Mouse (Mus musculus) myocyte (in vitro differentiated cells): ENCODE results near the gene Gm20388.

Experiments used
- E2F4 ChIP-seq: IDR thresholded peaks from one replicate; pipeline ENCODE4 v1.6.1; 2011; ENCODE audit warnings: mild to moderate bottlenecking, control low read depth, moderate library complexity; ENCODE audit not compliant: insufficient read depth
- MAX ChIP-seq: IDR thresholded peaks from one replicate; pipeline ENCODE4 v1.6.1; 2011; ENCODE audit warnings: low read depth, mild to moderate bottlenecking, control low read depth
- MYOD1 ChIP-seq, 3 experiments: IDR thresholded peaks; one replicate each; pipeline ENCODE4 v1.6.1; 2011; ENCODE audit warnings: control low read depth in 2 of 3, low read depth in 2 of 3, mild to moderate bottlenecking in 2 of 3, moderate library complexity in 1 of 3; ENCODE audit not compliant: insufficient read length in 2 of 3, control insufficient read depth in 1 of 3
- MYOG ChIP-seq, 3 experiments: IDR thresholded peaks; one replicate each; pipeline ENCODE4 v1.6.1; 2011; ENCODE audit warnings: control low read depth in 2 of 3, low read depth in 2 of 3, mild to moderate bottlenecking in 2 of 3; ENCODE audit not compliant: insufficient read length in 2 of 3, control insufficient read depth in 1 of 3, insufficient read depth in 1 of 3
- POLR2A ChIP-seq: IDR thresholded peaks from one replicate; pipeline ENCODE4 v1.6.1; 2011; ENCODE audit warnings: low read depth, mild to moderate bottlenecking, control low read depth, moderate library complexity; ENCODE audit not compliant: insufficient read length
- POLR2AphosphoS2 ChIP-seq: IDR thresholded peaks from one replicate; pipeline ENCODE4 v1.6.1; 2011; ENCODE audit warnings: low read depth, control low read depth; ENCODE audit not compliant: insufficient read length
- REST ChIP-seq: IDR thresholded peaks from one replicate; pipeline ENCODE4 v1.6.1; 2011; ENCODE audit warnings: mild to moderate bottlenecking, control low read depth, moderate library complexity; ENCODE audit not compliant: insufficient read depth, insufficient read length
- SRF ChIP-seq: IDR thresholded peaks from one replicate; pipeline ENCODE4 v1.6.1; 2011; ENCODE audit warnings: low read depth; ENCODE audit not compliant: control insufficient read depth, insufficient read length
- TCF12 ChIP-seq: IDR thresholded peaks from one replicate; pipeline ENCODE4 v1.6.1; 2011; ENCODE audit warnings: mild to moderate bottlenecking, control low read depth; ENCODE audit not compliant: poor library complexity, insufficient read depth, severe bottlenecking
- TCF3 ChIP-seq: IDR thresholded peaks from one replicate; pipeline ENCODE4 v1.6.1; 2011; ENCODE audit warnings: low read depth, control low read depth; ENCODE audit not compliant: insufficient read length
- USF1 ChIP-seq: IDR thresholded peaks from one replicate; pipeline ENCODE4 v1.6.1; 2011; ENCODE audit warnings: low read depth, mild to moderate bottlenecking, control low read depth, moderate library complexity

GRCm38 (mm10) chr8:123191908-123192307 lies 3281.3 kb downstream of the Gm20388 start:
- no peak for TF ChIP-seq MAX
- TF ChIP-seq USF1: no peak
- no peak for TF ChIP-seq POLR2A
- TF ChIP-seq TCF12: no peak
- TF ChIP-seq MYOG (IDR thresholded peaks at IDR 0.05; ENCODE audit: control insufficient read depth in 1 of 3, insufficient read depth in 1 of 3, insufficient read length in 2 of 3, low read depth in 2 of 3): no peak
- TF ChIP-seq E2F4: no peak
- no peak for TF ChIP-seq MYOD1 (IDR thresholded peaks at IDR 0.05; ENCODE audit: control insufficient read depth in 1 of 3, insufficient read length in 2 of 3, low read depth in 2 of 3)
- no peak for TF ChIP-seq SRF
- TF ChIP-seq TCF3: no peak
- TF ChIP-seq REST: no peak
- TF ChIP-seq POLR2AphosphoS2: no peak
